Mouse (Mus musculus) ES-Bruce4 (cell line): ENCODE results near the gene Sept10.

ENCODE experiments used
- CTCF ChIP-seq: IDR thresholded peaks from one replicate; pipeline ENCODE4 v1.8.1; 2011; ENCODE audit warnings: low read depth, low read length
- EP300 ChIP-seq: IDR thresholded peaks from 2 replicates; pipeline ENCODE4 v1.6.1; 2011; ENCODE audit warnings: low read depth, low read length; ENCODE audit not compliant: insufficient read depth

DNA sequence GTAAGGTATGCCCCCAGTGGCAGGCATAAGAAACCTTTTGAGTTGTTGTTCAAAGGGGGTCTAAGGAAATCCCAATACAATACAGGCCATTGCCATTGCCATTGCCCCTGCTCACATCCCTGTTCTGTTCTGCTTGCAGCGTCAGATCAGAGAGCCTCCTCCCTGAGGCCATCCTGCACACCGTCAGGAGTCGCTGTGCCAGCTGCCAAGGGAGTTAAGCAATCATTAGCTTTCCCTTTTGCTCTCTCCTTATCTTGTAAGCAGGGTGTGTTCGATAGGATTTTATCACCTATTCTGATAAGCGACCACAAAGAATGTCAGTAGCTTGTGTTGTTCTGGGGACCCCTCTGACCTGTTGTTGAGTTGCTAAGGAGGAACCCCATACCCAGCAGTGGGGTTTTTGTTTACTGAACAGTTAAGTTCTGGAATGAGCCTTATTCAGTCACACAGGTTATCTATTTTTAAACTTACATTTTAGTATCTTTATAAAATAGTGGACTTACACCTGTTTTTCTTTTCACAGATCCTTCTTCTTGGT is 69.0 kb downstream of the Sept10 start:
- no peak for TF ChIP-seq EP300
- no peak for TF ChIP-seq CTCF
